Mouse (Mus musculus) kidney, postnatal 0 days (tissue): Measurements from ENCODE around the gene Mrpl18. TPM values are rescaled to one million over a fixed set of nuclear protein-coding genes. Genes with fewer than 3 reads are reported as not detected.

ENCODE experiments used
- ATAC-seq: fragments of 200-750 bp; cut with Nextera tagmentation; replicated peaks from 2 replicates; pipeline ENCODE4 v1.8.0; 2017; ENCODE audit warnings: low read depth, moderate number of reproducible peaks, moderate TSS enrichment, moderate library complexity; ENCODE audit not compliant: low FRiP score
- DNase-seq: peaks from one replicate; pipeline ENCODE4 v3.0.0-alpha.2; 2016; ENCODE audit warnings: low spot score
- H3K27ac ChIP-seq: fragments of 300-500 bp; sonication (generic); 2 replicates; pipeline ENCODE4 v1.5.1; 2014; ENCODE audit warnings: mild to moderate bottlenecking
- H3K27me3 ChIP-seq: fragments of 300-500 bp; sonication (generic); 2 replicates; pipeline ENCODE4 v1.6.1; 2014; ENCODE audit warnings: low read length, mixed read lengths; ENCODE audit not compliant: insufficient read depth
- H3K36me3 ChIP-seq: fragments of 300-500 bp; sonication (generic); 2 replicates; pipeline ENCODE4 v1.6.1; 2014; ENCODE audit warnings: low read length, mixed read lengths; ENCODE audit not compliant: insufficient read depth
- H3K4me1 ChIP-seq: fragments of 300-500 bp; sonication (generic); replicated peaks from 2 replicates; pipeline ENCODE4 v1.6.1; 2014; ENCODE audit warnings: antibody characterized with exemption, low read length, mixed read lengths; ENCODE audit not compliant: insufficient read depth
- H3K4me2 ChIP-seq: fragments of 300-500 bp; sonication (generic); 2 replicates; pipeline ENCODE4 v1.6.1; 2014; ENCODE audit warnings: mild to moderate bottlenecking, low read length, moderate library complexity, mixed read lengths
- H3K4me3 ChIP-seq: fragments of 300-500 bp; sonication (generic); replicated peaks from 2 replicates; pipeline ENCODE4 v1.5.1; 2014; ENCODE audit warnings: low read depth, low read length
- H3K9ac ChIP-seq: fragments of 300-500 bp; sonication (generic); 2 replicates; pipeline ENCODE4 v1.6.1; 2014; ENCODE audit warnings: low read depth, low read length
- H3K9me3 ChIP-seq: fragments of 300-500 bp; sonication (generic); replicated peaks from 2 replicates; pipeline ENCODE4 v1.6.1; 2016; ENCODE audit warnings: low read length, inconsistent platforms, mixed read lengths
- CTCF ChIP-seq: IDR thresholded peaks from 2 replicates; pipeline ENCODE4 v1.5.1; 2016; ENCODE audit warnings: antibody characterized with exemption, low read depth, mild to moderate bottlenecking, moderate library complexity
- WGBS: fragments of 180-500 bp; shearing (Covaris S2); extraction: QIAGEN DNeasy Blood & Tissue Kit; methylation state at CpG from one replicate; pipeline ENCODE4 v1.1.7; 2014; 5-methylcytosine and 5-hydroxymethylcytosine counted together
- polyA plus RNA-seq: library from polyadenylated mRNA; unstranded; fragments of >200 nt; fragmentation: Nextera tagmentation; extraction: Ambion mirVana; gene quantifications from 2 replicates; pipeline ENCODE4 v1.2.1, GENCODE M21; 2015

Mrpl18 gene
- polyA plus RNA-seq, 1 experiment from 2014 or later: 133 TPM

DNA sequence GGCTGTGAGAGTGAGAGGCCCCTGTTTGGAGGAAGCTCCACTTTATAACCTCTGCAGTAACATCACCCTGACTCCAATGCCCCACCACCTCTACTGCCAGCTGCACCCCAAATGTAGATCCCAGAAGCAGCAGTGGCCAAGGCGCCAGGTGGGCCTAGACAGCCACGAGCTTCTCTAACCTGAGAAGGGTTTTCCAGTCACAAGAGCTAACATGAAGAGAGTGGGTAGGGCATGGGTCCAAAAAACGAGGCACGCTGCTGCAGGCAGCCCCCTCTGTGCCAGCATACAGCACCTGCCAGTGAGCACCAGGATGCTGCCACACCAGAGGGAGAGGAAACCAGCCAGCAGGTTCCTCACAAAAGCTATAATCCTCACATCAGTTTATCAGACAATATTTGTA, 25.1 kb downstream of the Mrpl18 start:
- WGBS: 93% methylated on average over 4 of the region's 4 CpGs
- no peak for TF ChIP-seq CTCF
- ATAC-seq: no peak

DNA sequence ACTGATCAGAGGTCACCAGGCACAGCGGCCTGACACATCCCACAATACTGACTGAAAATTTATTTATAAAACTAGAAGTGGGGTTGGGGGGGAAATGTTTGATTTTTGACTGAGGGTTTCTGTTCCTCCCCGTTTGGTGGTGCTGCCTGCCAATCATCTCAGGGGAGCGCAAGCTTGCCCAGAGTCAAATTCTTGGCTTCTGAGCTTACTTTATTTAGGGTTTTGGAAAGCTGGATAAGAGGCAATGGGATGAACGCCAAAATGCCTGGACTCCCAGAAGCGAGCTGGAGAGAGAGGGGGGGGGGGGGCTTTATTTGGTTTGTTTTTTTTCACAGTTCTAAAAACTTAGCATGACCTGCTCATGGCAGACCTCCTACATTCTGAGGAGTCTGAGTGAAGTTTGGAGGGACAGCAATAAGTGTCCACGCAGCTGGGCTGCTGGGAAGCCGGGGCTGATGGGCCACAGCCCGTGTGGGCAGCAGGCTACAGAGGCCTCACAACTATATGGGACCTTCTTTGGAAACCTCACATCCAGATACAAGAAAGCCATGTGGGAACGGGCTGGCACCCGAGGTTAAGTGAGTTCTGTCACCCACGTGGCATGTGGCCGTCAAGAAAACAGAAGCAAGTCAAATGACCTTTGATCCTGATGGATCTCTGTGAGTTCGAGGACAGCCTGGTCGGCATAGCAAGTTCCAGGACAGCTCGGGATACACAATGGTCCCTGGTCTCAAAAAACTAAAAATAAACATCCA, 28.9 kb downstream of the Mrpl18 start:
- H3K9me3 ChIP-seq: no peaks in the 10 kb centered on the region
- no peaks in the 10 kb centered on the region for H3K4me1 ChIP-seq
- H3K27me3 ChIP-seq: no peaks in the 10 kb centered on the region
- H3K4me3 ChIP-seq: no peak overlapping the region
- 62% methylated on average over 15 of the region's 15 CpGs for WGBS
- TF ChIP-seq CTCF: no peak
- no peak overlapping the region for H3K4me2 ChIP-seq
- DNase-seq: peak; percentile 54
- no peaks in the 10 kb centered on the region for H3K36me3 ChIP-seq
- H3K27ac ChIP-seq: no peak overlapping the region
- no peak overlapping the region for H3K9ac ChIP-seq
- ATAC-seq: no peak

More for the DNA sequence above, 25.1 kb downstream of the Mrpl18 start:
- H3K36me3 ChIP-seq: no peaks in the 10 kb centered on the region
- H3K4me2 ChIP-seq: no peak overlapping the region
- no peak overlapping the region for H3K9ac ChIP-seq
- H3K4me1 ChIP-seq: no peaks in the 10 kb centered on the region
- no peaks in the 10 kb centered on the region for H3K9me3 ChIP-seq
- H3K4me3 ChIP-seq: no peak overlapping the region
- no peak for DNase-seq
- no peak overlapping the region for H3K27ac ChIP-seq
- no peaks in the 10 kb centered on the region for H3K27me3 ChIP-seq

DNA sequence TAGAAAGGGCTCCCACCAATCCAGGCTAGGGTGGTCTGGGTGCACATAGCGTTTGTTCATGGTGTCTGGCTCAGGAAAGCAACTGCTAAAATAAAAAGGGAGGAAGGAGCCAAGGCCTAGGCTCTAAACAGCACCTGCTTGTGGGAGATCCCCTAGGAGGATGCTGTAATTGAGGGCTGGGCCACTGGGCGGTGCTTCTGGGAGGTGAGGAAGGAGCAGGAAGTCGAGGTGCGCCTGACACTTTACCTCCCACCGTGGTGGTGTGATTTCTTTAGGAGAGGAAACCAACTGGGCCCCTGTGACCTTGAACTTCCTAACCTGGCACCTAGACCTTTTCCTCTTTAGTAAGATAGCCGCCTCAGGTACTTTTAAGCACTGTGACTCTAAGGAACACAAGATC, 29.5 kb downstream of the Mrpl18 start:
- H3K4me1 ChIP-seq: no peaks in the 10 kb centered on the region
- no peak; the same call in 1 of the 2 replicates for TF ChIP-seq CTCF
- no peak overlapping the region for H3K4me3 ChIP-seq
- ATAC-seq: no peak
- no peaks in the 10 kb centered on the region for H3K27me3 ChIP-seq
- H3K36me3 ChIP-seq: no peaks in the 10 kb centered on the region
- no peak overlapping the region for H3K9ac ChIP-seq
- no peak overlapping the region for H3K27ac ChIP-seq
- H3K9me3 ChIP-seq: no peaks in the 10 kb centered on the region
- H3K4me2 ChIP-seq: no peak overlapping the region
- DNase-seq: no peak
- 36% methylated on average over 6 of the region's 6 CpGs for WGBS

DNA sequence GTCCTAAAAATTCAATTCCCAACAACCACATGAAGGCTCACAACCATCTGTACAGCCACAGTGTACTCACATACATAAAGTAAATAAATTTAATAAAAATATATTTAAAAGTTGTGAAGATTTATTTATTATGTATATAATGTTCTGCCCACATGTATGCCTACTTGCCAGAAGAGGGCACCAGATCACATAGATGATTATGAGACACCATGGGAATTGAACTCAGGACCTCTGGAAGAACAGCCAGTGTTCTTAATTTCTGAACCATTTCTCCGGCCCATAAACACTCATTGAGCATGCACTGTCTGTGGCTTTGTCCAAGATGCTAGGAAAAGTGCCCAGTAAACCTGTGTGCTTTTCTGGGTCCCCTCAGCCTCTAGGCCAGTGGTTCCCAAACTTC, 34.9 kb downstream of the Mrpl18 start:
- ATAC-seq: no peak

DNA sequence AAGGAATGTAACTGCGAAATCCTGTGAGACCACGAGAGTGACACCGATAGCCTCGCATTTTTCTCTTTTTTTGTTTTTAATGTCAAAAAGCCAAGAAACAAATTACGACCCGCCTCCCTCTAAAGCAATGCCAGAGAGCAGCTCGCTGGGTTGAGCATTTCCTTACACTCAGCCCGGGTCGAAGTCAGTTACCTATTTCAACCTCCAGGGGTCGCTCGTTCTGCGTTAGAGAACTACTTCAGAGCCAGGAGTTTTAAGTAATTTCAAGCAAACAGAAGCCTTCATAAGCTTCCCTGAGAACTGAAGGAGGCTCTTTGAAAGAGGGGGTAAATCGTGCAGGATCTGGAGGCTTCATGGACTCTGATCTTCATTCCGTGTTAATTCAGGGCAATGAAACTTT, 36.0 kb downstream of the Mrpl18 start:
- H3K9ac ChIP-seq: no peak overlapping the region

More for the DNA sequence above, 34.9 kb downstream of the Mrpl18 start:
- DNase-seq: no peak
- H3K9ac ChIP-seq: no peak overlapping the region
- TF ChIP-seq CTCF: peak; percentile 29
- no peaks in the 10 kb centered on the region for H3K27me3 ChIP-seq
- no peaks in the 10 kb centered on the region for H3K9me3 ChIP-seq
- no peak overlapping the region for H3K27ac ChIP-seq
- WGBS: 90% methylated on average over 1 of the region's 1 CpGs
- H3K4me1 ChIP-seq: no peaks in the 10 kb centered on the region
- H3K36me3 ChIP-seq: no peaks in the 10 kb centered on the region
- no peak overlapping the region for H3K4me2 ChIP-seq
- no peak overlapping the region for H3K4me3 ChIP-seq

DNA sequence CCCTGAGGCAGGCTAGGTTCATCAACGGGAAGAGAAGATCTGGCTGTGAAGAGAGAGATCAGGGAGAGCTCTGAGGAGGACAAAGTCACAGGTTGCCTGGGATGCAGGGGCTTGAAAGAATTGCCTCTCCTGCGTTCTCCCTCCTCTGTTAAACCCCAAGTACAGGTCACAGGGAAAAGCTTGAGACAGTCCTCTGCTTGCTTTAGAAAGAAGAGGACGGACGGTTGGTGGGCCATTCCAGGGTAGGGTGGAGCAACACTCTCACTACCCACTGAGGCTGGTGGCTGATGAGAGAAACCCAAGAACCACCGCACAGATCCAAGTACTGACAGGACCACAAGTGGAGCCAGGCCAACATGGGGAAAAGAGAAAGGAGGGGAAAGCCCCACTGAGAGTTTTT, 40.4 kb downstream of the Mrpl18 start, which contains the start of gene Mrgprh:
TSS of gene Mrgprh (plus strand) at position 301 of the 400 bp plus-strand sequence.
- no peaks in the 10 kb centered on the region for H3K9me3 ChIP-seq
- DNase-seq (no peak), ATAC-seq (no peak)
- 79% methylated on average over 5 of the region's 5 CpGs for WGBS
- TF ChIP-seq CTCF: no peak
- H3K4me1 ChIP-seq: no peaks in the 10 kb centered on the region
- H3K27me3 ChIP-seq: no peaks in the 10 kb centered on the region
- H3K4me2 ChIP-seq: no peak within 1 kb of the TSS
- no peak within 1 kb of the TSS for H3K27ac ChIP-seq
- H3K36me3 ChIP-seq: no peaks in the 10 kb centered on the region
- H3K9ac ChIP-seq: no peak within 1 kb of the TSS
- no peak within 1 kb of the TSS for H3K4me3 ChIP-seq

More for the DNA sequence above, 36.0 kb downstream of the Mrpl18 start:
- WGBS: 3% methylated on average over 14 of the region's 14 CpGs
- 0 out of 2 replicates have a peak overlapping the region, but pooled peaks have one; percentile 10 for H3K4me3 ChIP-seq
- H3K4me2 ChIP-seq: peak overlapping the region; percentile 49
- H3K4me1 ChIP-seq: no peaks in the 10 kb centered on the region
- no peaks in the 10 kb centered on the region for H3K9me3 ChIP-seq
- H3K27ac ChIP-seq: no peak overlapping the region
- H3K27me3 ChIP-seq: no peaks in the 10 kb centered on the region
- H3K36me3 ChIP-seq: no peaks in the 10 kb centered on the region
- ATAC-seq: peak; percentile 68
- DNase-seq: peak; percentile 97
- peak; percentile 88 for TF ChIP-seq CTCF
